Mouse (Mus musculus): ENCODE measurements at regions not wholly inside any gene's neighbourhood (a gene's known extent, or its start where the extent isn't known, plus 50 kb on each side); places are given as distances from the start of the nearest gene placed in this dataset.

- TF ChIP-seq CTCF (IDR thresholded peaks at IDR 0.05; ENCODE audit: low read depth) (no peak), EP300 (IDR thresholded peaks at IDR 0.05; ENCODE audit: low read depth) (no peak)
Measured at GRCm38 (mm10) chr2:53711213-53711612, 374.1 kb downstream of the Rprm start.

Data from liver, postnatal 0 days (tissue).